Mouse (Mus musculus): ENCODE measurements around the gene 1810065E05Rik. TPM values are rescaled to one million over a fixed set of nuclear protein-coding genes. Genes with fewer than 3 reads are reported as not detected.

Gene 1810065E05Rik
- polyA plus RNA-seq (2016; fragmentation: Nextera tagmentation; extraction: Ambion mirVana) = not detected in 2 replicates

DNA sequence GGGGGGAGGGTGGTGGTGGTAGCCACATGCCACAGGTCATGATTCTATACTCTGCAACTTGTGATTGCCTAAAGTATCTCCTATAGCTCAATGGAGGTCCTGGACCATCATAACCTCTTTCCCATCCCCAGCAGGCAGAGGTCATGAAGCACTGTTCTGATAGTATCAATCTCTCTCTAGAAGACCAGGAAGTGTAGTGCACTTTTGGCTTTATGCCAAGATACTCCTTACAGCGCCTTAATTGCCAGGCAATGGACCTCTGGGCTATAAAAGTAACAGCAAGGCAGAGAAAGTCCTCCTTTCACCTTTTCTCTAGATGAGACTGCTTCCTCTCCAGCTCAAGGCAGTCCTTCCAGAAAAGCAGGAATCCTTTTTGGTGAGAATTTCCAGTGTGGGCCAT lies at the start of gene 1810065E05Rik:
Gene 1810065E05Rik, plus strand, starts transcription at position 297 of the 400 bp plus-strand sequence.
- Histone ChIP-seq H3K27me3 (no peaks in the 10 kb centered on the region), H3K4me3 (replicated peaks) (no peak within 1 kb of the TSS), H3K9ac (replicated peaks) (no peak within 1 kb of the TSS), H3K9me3 (no peaks in the 10 kb centered on the region), H3K36me3 (no peaks in the 10 kb centered on the region), H3K27ac (no peak within 1 kb of the TSS), H3K4me2 (no peak within 1 kb of the TSS), H3K4me1 (replicated peaks) (0 out of 2 replicates have a peak, but pooled peaks cover 10% of the 10 kb centered on the region)
- ATAC-seq (ENCODE audit: insufficient number of reproducible peaks, insufficient read depth, low FRiP score, low TSS enrichment, low read depth) = no peak
- WGBS = 39% methylated on average over 1 of the region's 1 CpGs

GRCm38 (mm10) chr11:58377273-58377672 lies 43.6 kb upstream of the 1810065E05Rik start:
- Histone ChIP-seq H3K9ac (replicated peaks) (no peak overlapping the region), H3K9me3 (no peaks in the 10 kb centered on the region), H3K4me2 (no peak overlapping the region), H3K4me3 (replicated peaks) (no peak overlapping the region), H3K4me1 (replicated peaks) (no peaks in the 10 kb centered on the region), H3K27me3 (no peaks in the 10 kb centered on the region), H3K27ac (no peak overlapping the region), H3K36me3 (no peaks in the 10 kb centered on the region)
- ATAC-seq (ENCODE audit: insufficient number of reproducible peaks, insufficient read depth, low FRiP score, low TSS enrichment, low read depth) = no peak
- 81% methylated on average over 2 of the region's 2 CpGs for WGBS

GRCm38 (mm10) chr11:58377686-58378085 lies 43.2 kb upstream of the 1810065E05Rik start:
- Histone ChIP-seq H3K9me3 (no peaks in the 10 kb centered on the region), H3K36me3 (no peaks in the 10 kb centered on the region), H3K27me3 (no peaks in the 10 kb centered on the region), H3K4me1 (replicated peaks) (no peaks in the 10 kb centered on the region), H3K4me3 (replicated peaks) (no peak overlapping the region), H3K9ac (replicated peaks) (no peak overlapping the region), H3K4me2 (no peak overlapping the region), H3K27ac (no peak overlapping the region)
- ATAC-seq (ENCODE audit: insufficient number of reproducible peaks, insufficient read depth, low FRiP score, low TSS enrichment, low read depth) = no peak
- WGBS = 79% methylated on average over 1 of the region's 1 CpGs

DNA sequence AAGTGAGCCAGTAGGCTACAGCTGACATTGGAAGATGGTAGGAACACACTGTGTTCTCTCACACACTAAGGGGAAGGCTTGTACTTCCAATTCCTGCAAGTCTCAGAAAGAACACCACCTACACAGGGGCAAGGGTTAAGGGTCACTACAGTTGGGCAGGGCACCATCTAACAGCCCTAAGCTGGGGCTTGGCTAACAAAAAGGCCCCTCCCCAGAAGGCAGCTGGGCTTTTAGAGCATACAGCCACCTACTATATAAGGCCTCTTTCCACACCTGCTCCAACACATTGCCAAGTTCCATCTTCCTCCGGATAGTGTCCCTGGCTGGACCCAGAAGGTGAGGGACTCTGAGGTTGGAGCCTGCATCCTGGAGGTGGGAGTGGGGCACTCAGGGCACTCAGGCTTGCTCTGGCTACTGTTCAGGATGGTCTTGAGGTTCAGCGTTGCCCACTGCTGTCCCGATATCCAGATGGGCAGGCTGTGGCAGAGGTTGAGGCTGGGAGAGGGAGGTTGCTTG lies 42.1 kb upstream of the 1810065E05Rik start, which contains the start of gene Lypd8:
Gene Lypd8, plus strand, starts transcription at position 281 of the 516 bp plus-strand sequence.
- H3K27ac ChIP-seq = no peak within 1 kb of the TSS
- 88% methylated on average over 3 of the region's 3 CpGs for WGBS
- H3K9ac ChIP-seq (replicated peaks) = no peak within 1 kb of the TSS
- H3K27me3 ChIP-seq = no peaks in the 10 kb centered on the region
- ATAC-seq (ENCODE audit: insufficient number of reproducible peaks, insufficient read depth, low FRiP score, low TSS enrichment, low read depth) = no peak
- H3K36me3 ChIP-seq = no peaks in the 10 kb centered on the region
- no peaks in the 10 kb centered on the region for H3K4me1 ChIP-seq (replicated peaks)
- H3K9me3 ChIP-seq = no peaks in the 10 kb centered on the region
- H3K4me2 ChIP-seq = no peak within 1 kb of the TSS
- no peak within 1 kb of the TSS for H3K4me3 ChIP-seq (replicated peaks)

DNA sequence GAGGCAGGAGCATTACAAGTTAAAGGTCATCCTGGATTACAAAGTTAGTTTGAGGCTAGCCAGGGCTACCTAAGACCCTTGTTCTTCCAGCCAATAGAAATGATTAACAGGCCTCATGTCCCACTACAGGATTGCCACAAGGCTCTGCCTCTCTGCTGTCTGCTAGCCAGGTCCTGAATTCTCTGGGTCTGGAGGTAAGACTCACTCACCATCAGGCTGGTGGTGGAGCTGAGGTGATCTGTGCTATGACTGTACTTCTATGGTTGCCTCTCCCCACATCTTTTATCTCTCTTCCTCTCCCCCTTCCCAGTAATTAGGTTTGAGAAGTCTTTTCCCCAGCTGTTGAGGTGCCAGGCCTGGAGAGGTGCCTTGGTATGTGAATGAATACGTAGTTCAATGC lies 41.4 kb upstream of the 1810065E05Rik start:
- Histone ChIP-seq H3K4me3 (replicated peaks) (no peak overlapping the region), H3K27ac (no peak overlapping the region), H3K4me2 (no peak overlapping the region), H3K27me3 (no peaks in the 10 kb centered on the region), H3K4me1 (replicated peaks) (no peaks in the 10 kb centered on the region), H3K9ac (replicated peaks) (no peak overlapping the region), H3K9me3 (no peaks in the 10 kb centered on the region), H3K36me3 (no peaks in the 10 kb centered on the region)
- no peak for ATAC-seq (ENCODE audit: insufficient number of reproducible peaks, insufficient read depth, low FRiP score, low TSS enrichment, low read depth)
- 84% methylated on average over 1 of the region's 1 CpGs for WGBS

DNA sequence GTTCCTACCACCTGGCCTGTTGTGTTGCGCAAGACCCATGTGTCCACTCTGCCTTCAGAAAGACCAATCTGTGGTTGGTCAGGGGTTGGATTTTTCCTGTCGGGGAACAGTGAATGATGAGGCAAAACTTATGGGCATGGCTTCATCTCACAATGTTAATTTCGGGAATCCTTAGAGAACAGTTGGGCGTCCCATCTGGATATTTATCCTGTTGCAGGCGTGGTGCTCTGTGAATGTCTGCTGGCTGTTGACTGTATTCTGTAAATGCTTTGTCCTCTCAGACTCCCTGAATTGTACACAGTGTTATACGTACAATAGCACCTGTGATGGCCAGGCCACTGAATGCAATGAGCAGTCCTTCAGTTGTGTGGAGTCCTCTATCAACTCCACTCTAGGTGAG lies 38.4 kb upstream of the 1810065E05Rik start:
- no peaks in the 10 kb centered on the region for H3K27me3 ChIP-seq
- 92% methylated on average over 6 of the region's 6 CpGs for WGBS
- no peak overlapping the region for H3K9ac ChIP-seq (replicated peaks)
- no peak overlapping the region for H3K4me3 ChIP-seq (replicated peaks)
- H3K36me3 ChIP-seq = no peaks in the 10 kb centered on the region
- H3K4me1 ChIP-seq (replicated peaks) = no peaks in the 10 kb centered on the region
- ATAC-seq (ENCODE audit: insufficient number of reproducible peaks, insufficient read depth, low FRiP score, low TSS enrichment, low read depth) = no peak
- H3K9me3 ChIP-seq = no peaks in the 10 kb centered on the region
- H3K27ac ChIP-seq = no peak overlapping the region
- no peak overlapping the region for H3K4me2 ChIP-seq

DNA sequence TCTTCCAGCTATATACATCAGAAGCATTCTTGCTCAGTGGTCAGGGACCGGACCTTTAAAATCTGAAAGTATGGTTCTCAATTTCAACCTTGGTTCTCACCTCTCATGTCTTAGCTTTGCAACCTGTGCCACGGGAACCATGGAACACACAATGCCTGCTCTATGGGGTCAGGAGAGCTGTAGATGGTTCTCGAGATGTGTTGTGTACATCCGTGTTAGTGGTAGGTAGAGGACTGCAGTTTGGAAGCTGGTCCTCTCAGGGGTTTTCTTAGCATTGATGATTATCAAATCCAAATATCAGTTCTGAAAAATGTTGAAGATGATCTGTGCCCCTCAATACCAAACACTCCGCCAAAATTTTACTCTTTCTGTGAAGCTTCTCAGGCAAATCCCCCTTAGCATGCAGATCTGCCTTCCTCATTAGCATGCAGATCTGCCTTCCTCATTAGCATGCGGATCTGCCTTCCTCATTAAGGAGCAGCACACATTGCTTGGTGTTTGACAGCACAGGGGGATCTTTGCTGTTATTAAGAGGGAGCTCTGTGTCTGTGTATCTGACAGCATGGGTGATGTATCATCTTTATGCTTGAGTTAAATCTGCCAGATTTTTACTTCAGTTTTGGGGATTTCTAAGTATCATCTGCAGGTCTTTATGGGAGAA lies 20.8 kb upstream of the 1810065E05Rik start:
- Histone ChIP-seq H3K4me2 (no peak overlapping the region), H3K27me3 (no peaks in the 10 kb centered on the region), H3K27ac (no peak overlapping the region), H3K9me3 (no peaks in the 10 kb centered on the region), H3K36me3 (no peaks in the 10 kb centered on the region), H3K9ac (replicated peaks) (no peak overlapping the region), H3K4me1 (replicated peaks) (0 out of 2 replicates have a peak, but pooled peaks cover 5% of the 10 kb centered on the region), H3K4me3 (replicated peaks) (no peak overlapping the region)
- ATAC-seq (ENCODE audit: insufficient number of reproducible peaks, insufficient read depth, low FRiP score, low TSS enrichment, low read depth) = no peak
- WGBS = 58% methylated on average over 6 of the region's 6 CpGs

GRCm38 (mm10) chr11:58400655-58401054 lies 20.3 kb upstream of the 1810065E05Rik start:
- Histone ChIP-seq H3K9ac (replicated peaks) (no peak overlapping the region), H3K4me1 (replicated peaks) (0 out of 2 replicates have a peak, but pooled peaks cover 5% of the 10 kb centered on the region), H3K36me3 (no peaks in the 10 kb centered on the region), H3K4me2 (no peak overlapping the region), H3K27ac (no peak overlapping the region), H3K27me3 (no peaks in the 10 kb centered on the region), H3K9me3 (no peaks in the 10 kb centered on the region), H3K4me3 (replicated peaks) (no peak overlapping the region)
- no peak for ATAC-seq (ENCODE audit: insufficient number of reproducible peaks, insufficient read depth, low FRiP score, low TSS enrichment, low read depth)
- WGBS = 59% methylated on average over 5 of the region's 5 CpGs

GRCm38 (mm10) chr11:58408066-58408465 lies 12.8 kb upstream of the 1810065E05Rik start:
- H3K27ac ChIP-seq = no peak overlapping the region
- WGBS = 78% methylated on average over 3 of the region's 3 CpGs
- no peaks in the 10 kb centered on the region for H3K9me3 ChIP-seq
- no peak overlapping the region for H3K9ac ChIP-seq (replicated peaks)
- H3K36me3 ChIP-seq = no peaks in the 10 kb centered on the region
- ATAC-seq (ENCODE audit: insufficient number of reproducible peaks, insufficient read depth, low FRiP score, low TSS enrichment, low read depth) = no peak
- no peak overlapping the region for H3K4me3 ChIP-seq (replicated peaks)
- no peak overlapping the region for H3K4me2 ChIP-seq
- H3K27me3 ChIP-seq = no peaks in the 10 kb centered on the region
- no peaks in the 10 kb centered on the region for H3K4me1 ChIP-seq (replicated peaks)

DNA sequence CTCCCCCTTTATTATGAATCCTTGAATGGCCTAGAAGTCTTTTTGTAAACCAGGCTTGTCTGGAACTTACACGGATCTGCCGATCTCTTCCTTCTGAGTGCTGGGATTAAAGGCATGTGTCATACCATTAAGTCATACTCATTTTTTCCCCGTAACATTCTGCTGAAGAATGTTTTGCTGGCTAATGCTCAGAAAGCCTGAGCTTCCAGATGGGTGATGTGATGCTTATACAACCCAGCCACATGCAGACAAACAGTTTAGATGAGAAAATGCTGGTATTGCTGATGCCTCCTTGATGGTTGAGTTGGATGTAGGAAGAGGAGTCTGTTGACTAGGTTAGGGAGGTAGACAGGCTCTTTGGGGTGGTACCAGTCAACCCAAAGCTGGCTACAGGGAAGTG lies 2.6 kb upstream of the 1810065E05Rik start:
- WGBS = 84% methylated on average over 3 of the region's 3 CpGs
- H3K4me2 ChIP-seq = no peak overlapping the region

GRCm38 (mm10) chr11:58432259-58432658 lies 11.3 kb downstream of the 1810065E05Rik start, which contains the start of gene Gm12253:
Gene Gm12253 (plus strand): TSS chr11:58432559.
- ATAC-seq (ENCODE audit: insufficient number of reproducible peaks, insufficient read depth, low FRiP score, low TSS enrichment, low read depth) = no peak
- 86% methylated on average over 3 of the region's 3 CpGs for WGBS
- H3K4me3 ChIP-seq (replicated peaks) = no peak within 1 kb of the TSS
- peaks cover 20% of the 10 kb centered on the region for H3K4me1 ChIP-seq (replicated peaks)
- no peaks in the 10 kb centered on the region for H3K36me3 ChIP-seq
- no peak within 1 kb of the TSS for H3K27ac ChIP-seq
- H3K9me3 ChIP-seq = no peaks in the 10 kb centered on the region
- no peaks in the 10 kb centered on the region for H3K27me3 ChIP-seq
- H3K4me2 ChIP-seq = no peak within 1 kb of the TSS
- no peak within 1 kb of the TSS for H3K9ac ChIP-seq (replicated peaks)

More for the DNA sequence above, 2.6 kb upstream of the 1810065E05Rik start:
- H3K27me3 ChIP-seq = no peaks in the 10 kb centered on the region
- H3K9ac ChIP-seq (replicated peaks) = no peak overlapping the region
- no peak overlapping the region for H3K4me3 ChIP-seq (replicated peaks)
- no peak overlapping the region for H3K27ac ChIP-seq
- H3K36me3 ChIP-seq = no peaks in the 10 kb centered on the region
- H3K9me3 ChIP-seq = 0 out of 2 replicates have a peak, but pooled peaks cover 3% of the 10 kb centered on the region
- no peak for ATAC-seq (ENCODE audit: insufficient number of reproducible peaks, insufficient read depth, low FRiP score, low TSS enrichment, low read depth)
- H3K4me1 ChIP-seq (replicated peaks) = 0 out of 2 replicates have a peak, but pooled peaks cover 10% of the 10 kb centered on the region
